Mouse (Mus musculus): Measurements from ENCODE around the gene Vipr1. TPM values are rescaled to one million over a fixed set of nuclear protein-coding genes. Genes with fewer than 3 reads are reported as not detected.

Gene Vipr1
- 123 TPM for total RNA-seq (2023)

DNA sequence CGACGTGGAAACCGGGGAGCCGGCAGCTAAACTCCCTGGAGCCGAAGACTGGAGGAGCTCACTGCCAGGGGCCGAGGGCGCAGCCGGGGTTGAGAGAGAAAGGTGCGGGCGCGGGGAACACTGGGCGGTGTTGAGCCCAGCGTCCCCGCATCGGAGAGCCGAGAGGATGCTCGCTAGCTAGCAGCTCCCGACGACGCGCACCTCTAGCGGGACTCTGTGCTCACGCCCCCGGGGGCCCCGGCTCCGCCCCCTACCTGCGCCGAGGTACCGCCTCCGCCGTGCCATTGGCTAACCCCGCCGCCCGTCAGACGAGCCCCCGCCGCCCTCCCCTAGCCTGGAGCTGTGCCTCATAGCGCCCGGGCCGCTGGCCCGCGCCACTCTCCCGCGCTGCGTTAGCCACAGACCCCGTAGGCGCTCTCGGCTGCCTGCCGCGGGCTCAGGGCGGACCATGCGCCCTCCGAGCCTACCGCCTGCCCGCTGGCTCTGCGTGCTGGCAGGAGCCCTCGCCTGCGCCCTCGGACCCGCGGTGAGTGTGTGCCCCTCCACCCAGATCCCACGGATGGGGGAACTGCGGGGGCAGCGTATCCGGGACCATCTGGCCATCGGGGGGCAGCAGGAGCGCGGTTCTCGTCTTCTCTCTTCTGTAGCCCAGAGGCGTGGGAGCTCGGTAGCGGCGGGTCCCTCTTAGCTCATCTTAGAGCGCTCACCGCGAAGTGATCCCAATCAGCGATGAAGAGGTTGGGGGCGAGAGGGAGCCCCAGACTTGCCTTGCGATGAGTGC is at the start of gene Vipr1:
Gene Vipr1, plus strand, starts transcription at position 316 of the 781 bp plus-strand sequence.

DNA sequence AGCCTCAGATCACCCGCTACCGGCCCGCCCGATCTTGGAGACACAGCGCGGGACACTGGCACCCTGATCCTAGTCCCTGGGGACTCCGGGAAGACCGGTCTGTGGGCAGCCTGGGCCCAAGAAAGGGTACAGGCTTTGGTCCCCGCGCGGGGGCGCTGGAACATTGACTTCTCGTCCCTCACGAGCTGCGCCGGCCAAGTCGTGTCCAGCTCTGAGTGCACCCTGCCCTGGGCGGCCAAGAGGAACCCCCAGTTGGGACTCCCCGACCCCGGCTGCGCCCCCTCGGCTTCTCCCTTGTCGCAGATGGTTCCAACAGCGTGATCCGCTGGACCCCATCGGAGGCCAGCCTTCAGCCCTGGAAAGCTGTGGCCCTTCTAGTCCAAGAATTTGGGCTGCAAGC is 515 bp upstream of the Vipr1 start, which contains the start of gene Lyzl4:
Gene Lyzl4, minus strand, starts transcription at position 96 of the 400 bp plus-strand sequence.

DNA sequence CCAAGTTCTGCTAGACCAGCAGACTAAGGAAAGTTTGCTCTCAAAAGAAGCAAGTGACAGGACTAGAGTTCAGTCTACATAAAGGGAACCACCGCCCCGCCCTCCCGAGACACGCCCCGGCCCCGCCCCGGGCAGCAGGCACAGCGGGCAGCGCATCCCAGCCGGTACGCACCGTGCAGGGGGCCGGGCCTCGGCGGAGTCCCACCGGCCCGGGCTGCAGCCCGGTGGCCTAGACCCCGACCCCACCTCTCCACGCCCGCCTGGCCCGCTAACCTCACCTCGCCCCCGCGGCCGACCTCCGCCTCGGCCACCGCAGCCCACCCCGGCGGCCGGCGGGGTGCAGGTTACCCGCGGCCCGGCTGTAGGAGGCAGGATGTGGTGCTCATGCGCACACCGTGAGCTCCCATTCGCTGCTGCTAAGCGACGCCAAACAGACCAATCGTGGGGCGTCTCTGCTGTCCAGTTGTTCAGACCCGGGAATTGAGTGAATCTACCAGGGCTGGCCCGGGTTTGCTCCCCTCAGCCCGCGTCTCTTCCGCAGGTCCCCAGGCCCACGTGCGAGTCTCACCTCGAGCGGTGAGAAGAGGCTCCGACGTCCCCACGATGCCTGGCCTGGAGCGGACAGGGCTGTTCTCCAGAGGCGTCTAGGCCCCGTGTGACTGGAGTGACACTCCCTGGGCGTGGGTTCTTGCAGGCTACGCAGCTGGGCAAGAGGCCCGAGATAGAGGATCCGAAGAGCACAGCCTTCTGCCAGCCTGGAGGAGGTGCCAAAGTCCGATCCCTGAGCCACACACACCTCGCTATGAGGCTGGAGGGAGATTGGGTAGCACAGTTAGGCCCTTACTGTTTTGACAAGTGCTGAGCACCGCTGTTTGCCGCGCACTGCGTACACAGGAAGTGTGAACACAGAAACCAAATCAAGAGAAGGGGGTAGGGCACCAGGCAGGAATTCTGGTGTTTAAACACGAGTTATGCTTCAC is 62.4 kb downstream of the Vipr1 start, which contains the start of gene Sec22c:
Gene Sec22c, minus strand, starts transcription at position 845 of the 980 bp plus-strand sequence.

DNA sequence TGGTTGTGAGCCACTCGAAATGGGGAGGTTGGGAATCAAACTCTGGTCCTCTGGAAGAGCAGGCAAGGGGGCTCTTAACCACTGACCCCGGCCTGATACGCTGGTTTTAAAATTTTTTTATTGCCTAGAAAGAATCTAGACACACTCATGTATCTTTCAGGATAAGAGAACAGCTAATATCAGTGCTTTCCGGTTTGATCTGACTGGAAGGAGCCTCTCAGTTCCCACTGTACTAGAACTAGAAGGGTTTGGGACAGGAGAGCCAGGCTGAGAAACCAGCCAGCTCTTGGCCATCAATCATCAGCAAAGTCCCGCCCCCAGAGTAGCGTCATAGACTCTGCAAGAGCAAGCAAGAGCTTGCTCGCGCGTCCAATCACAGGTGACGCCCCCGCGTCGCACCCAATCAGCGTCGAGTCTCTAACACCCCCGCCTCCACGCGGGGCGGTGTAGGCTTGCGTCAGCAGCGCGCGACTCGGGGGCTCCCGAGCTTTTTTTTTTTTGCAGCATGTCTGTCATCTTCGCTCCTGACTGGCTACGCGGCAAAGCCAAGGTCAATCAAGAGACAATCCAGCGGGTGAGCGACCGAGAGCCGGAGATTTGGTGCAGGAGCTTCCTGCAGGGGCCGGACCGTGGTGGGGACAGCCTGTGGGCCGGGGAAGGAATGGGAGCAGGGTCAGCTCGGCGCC is 67.5 kb downstream of the Vipr1 start, which contains the start of gene Ss18l2:
Gene Ss18l2, plus strand, starts transcription at position 432 of the 686 bp plus-strand sequence.

DNA sequence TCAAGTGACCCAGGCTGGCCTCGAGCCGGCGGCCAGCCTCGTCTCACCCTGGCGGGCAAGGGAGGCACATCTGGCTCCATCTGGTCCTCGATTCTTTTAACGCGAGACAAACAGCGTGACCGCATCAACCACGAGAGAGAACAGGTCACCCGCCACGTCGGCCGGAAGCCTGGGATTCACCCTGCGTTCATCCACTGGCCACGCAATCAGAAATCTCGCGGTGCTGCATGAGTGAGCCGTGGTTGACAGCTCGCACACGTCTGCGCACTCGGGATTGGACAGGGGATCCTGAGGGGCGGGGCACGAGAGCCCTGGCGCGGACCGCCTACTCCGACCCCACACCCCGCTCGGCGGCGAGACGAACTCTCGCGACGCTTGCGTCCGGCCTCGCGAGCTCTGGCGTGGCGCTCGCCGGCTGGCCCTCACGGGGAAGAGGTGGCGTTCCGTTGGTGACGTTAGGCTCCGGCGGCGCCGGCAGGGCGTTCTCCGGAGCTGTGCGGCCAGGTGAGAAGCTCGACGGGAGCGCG is 76.3 kb downstream of the Vipr1 start, which contains the start of gene Nktr:
Gene Nktr, plus strand, starts transcription at position 378 of the 527 bp plus-strand sequence.

Other genes starting within 250 kb of the Vipr1 start
- gene Cck, start 147.0 kb upstream of the Vipr1 start, total RNA-seq (2023), result not detected
- not detected for gene Lyzl4, start 620 bp upstream of the Vipr1 start, total RNA-seq (2023)
- 41.9 TPM for gene Sec22c, start 62.8 kb downstream of the Vipr1 start, total RNA-seq (2023)
- 14.6 TPM for gene Ss18l2, start 67.6 kb downstream of the Vipr1 start, total RNA-seq (2023)
- gene Nktr, start 76.5 kb downstream of the Vipr1 start, total RNA-seq (2023), result 246 TPM
- 1.3 TPM for gene Zfp651, start 116.6 kb downstream of the Vipr1 start, total RNA-seq (2023)
- not detected for gene Klhl40, start 134.9 kb downstream of the Vipr1 start, total RNA-seq (2023)
- gene Hhatl, start 149.8 kb downstream of the Vipr1 start, total RNA-seq (2023), result not detected
- gene Ccdc13, start 196.7 kb downstream of the Vipr1 start, total RNA-seq (2023), result not detected
- 29.6 TPM for gene Higd1a, start 215.6 kb downstream of the Vipr1 start, total RNA-seq (2023)

Data from CD4-positive naive resting alpha-beta T cell, adult 57 days (primary cell).